Mouse (Mus musculus): Measurements from ENCODE around the gene Dnajc8.
A peak's percentile ranks its signal among the peaks of the same experiment; 100 is the strongest.
"Not testable (repeated sequence)": the region's sequence is repeated elsewhere in the genome, so short reads cannot be mapped to it uniquely, and the experiment has no call there.

Gene Dnajc8

GRCm38 (mm10) chr4:132515369-132516155 is 19.8 kb upstream of the Dnajc8 start:
- DNase-seq (ENCODE audit: low spot score in 2 of 2), result peak; percentile 94 to 97

DNA sequence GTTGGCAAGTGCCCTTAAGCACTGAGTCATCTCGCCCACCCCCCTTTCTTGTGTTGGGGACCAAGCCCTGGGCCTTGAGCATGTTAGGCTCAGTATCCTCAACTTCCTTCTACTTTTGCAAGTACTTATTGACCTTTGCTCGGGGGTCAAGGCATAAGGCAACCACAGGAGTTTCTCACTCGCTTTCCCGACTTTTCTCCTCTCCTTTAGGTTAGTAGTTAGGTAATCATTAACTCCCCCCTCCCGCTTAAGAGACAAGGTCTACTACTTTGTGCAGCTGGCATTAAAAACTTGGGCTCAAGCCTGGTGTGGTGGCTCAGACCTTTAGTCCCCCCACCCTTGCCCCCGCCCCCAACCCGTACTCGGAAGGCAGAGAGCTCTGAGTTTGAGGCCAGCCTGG is 17.3 kb upstream of the Dnajc8 start:
- DNase-seq (ENCODE audit: low spot score in 2 of 2), result no peak

- no peak for DNase-seq (ENCODE audit: low spot score in 2 of 2)
Observed at GRCm38 (mm10) chr4:132519188-132519587, 16.2 kb upstream of the Dnajc8 start.

- no peak for DNase-seq (ENCODE audit: low spot score in 2 of 2)
Observed at GRCm38 (mm10) chr4:132524321-132524741, 11.0 kb upstream of the Dnajc8 start.

DNA sequence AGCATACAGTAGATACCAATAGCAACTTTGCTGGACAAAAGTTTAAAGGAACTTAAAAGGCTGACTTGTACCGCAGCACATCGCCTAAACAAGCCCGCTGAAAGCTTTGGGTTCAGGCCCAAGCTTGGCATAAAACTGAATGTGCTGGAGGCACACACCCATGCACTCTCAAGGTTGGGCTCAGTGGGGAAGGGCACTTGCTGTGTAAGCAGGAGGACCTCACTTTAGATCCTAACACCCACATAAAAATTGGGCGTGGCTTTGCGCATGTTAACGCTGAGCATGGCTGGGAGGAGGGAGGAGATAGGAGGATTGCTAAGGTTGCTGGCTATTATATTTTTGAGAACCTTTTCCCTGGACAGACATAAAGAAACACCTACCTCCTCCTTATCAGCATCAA is 10.5 kb upstream of the Dnajc8 start:
- DNase-seq (ENCODE audit: low spot score in 2 of 2), result no peak

DNA sequence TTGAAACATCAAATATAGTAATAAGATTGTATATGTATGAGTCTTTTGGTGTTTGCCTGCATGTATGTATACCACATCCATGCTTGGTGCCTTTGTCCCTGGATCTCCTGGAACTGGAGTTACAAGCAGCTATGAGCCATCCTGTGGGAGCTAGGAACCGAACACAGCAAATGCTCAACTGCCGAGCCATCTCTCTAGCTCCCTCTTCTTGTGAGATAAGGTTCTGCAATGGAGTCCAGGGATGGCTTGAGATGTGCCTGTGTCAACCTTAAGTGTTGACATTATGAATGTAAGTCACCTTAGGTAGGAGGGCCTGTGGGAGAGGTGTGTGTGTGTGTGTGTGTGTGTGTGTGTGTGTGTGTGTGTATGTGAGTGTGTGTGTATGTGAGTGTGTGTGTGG is 8.7 kb upstream of the Dnajc8 start:
- DNase-seq (ENCODE audit: low spot score in 2 of 2), result no peak

GRCm38 (mm10) chr4:132527917-132528522 is 7.3 kb upstream of the Dnajc8 start:
- DNase-seq (ENCODE audit: low spot score in 2 of 2), result no peak

- no peak for DNase-seq (ENCODE audit: low spot score in 2 of 2)
Observed at GRCm38 (mm10) chr4:132529344-132529743, 6.0 kb upstream of the Dnajc8 start.

DNA sequence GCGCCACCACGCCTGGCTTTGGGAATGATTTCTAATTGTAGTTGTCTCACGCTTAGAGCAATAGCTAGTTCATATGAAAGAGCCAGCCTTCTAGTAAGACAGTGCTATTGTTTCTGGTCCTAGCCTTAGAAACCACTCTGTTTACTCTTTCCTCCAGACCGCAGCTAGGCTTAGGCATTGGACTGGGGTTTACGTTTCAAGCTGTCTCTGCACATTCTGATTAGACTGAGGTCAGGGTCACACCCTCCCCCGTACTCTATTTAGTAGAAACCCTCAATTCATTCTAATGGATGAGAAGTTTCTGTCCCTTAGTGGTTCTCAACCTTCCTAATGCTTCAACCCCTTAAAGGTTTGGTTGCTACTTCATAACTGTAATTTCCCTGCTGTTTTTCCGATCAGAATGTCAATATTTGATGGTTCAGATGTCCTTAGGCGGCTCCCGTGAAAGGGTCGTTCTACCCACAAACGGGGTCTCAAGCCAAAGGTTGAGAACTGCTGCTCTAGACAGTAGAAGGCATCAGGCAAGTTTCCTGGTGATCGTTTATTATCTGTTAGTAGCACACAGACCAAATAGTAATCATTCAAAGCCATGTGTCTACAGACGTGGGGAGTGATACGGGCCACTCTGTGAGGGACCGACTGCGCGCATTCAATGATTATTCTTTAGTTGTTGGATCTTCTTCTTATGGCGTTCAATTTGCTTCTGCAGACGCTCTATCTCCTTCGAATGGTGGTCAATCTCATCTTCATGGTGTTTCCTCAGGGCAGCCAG is 5.1 kb upstream of the Dnajc8 start:
- DNase-seq (ENCODE audit: low spot score in 2 of 2), result no peak

- peak; percentile 45 to 56 for DNase-seq (ENCODE audit: low spot score in 2 of 2)
Observed at GRCm38 (mm10) chr4:132532496-132532895, 2.9 kb upstream of the Dnajc8 start.

GRCm38 (mm10) chr4:132532981-132533916 is 2.1 kb upstream of the Dnajc8 start, which contains the start of gene Atpif1:
Gene Atpif1, minus strand, starts transcription at chr4:132533659.
- DNase-seq (ENCODE audit: low spot score in 2 of 2), result peak; percentile 82 to 87

DNA sequence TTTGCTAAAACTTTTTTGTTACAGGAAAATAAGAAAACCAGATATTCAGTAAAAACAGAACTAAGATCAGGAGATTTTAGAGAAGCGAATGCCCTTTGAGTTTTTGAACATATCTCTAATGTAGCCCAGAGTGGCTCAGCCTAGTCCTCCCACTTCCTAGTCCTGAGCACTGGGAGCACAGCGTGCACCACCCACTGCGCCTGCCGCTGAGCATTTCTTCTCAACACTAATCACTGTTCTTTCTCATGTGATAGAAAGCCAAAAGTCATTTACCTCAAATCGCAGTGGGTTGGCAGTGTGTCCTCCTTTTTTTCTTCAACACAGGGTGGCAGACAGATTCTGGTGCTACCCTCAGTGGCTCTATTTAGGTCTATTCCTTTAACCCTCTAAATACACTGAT is 4.1 kb downstream of the Dnajc8 start:
- no peak for DNase-seq (ENCODE audit: low spot score in 2 of 2)

GRCm38 (mm10) chr4:132541413-132541812 is 6.1 kb downstream of the Dnajc8 start:
- DNase-seq (ENCODE audit: low spot score in 2 of 2), result no peak

- no peak for DNase-seq (ENCODE audit: low spot score in 2 of 2)
Observed at GRCm38 (mm10) chr4:132542724-132543123, 7.4 kb downstream of the Dnajc8 start.

GRCm38 (mm10) chr4:132545851-132546250 is 10.5 kb downstream of the Dnajc8 start:
- peak; percentile 38 to 70 for DNase-seq (ENCODE audit: low spot score in 2 of 2)

- no peak for DNase-seq (ENCODE audit: low spot score in 2 of 2)
Observed at GRCm38 (mm10) chr4:132554221-132554620, 18.9 kb downstream of the Dnajc8 start.

- DNase-seq (ENCODE audit: low spot score in 2 of 2), result no peak
Observed at GRCm38 (mm10) chr4:132554653-132555052, 19.3 kb downstream of the Dnajc8 start.

DNA sequence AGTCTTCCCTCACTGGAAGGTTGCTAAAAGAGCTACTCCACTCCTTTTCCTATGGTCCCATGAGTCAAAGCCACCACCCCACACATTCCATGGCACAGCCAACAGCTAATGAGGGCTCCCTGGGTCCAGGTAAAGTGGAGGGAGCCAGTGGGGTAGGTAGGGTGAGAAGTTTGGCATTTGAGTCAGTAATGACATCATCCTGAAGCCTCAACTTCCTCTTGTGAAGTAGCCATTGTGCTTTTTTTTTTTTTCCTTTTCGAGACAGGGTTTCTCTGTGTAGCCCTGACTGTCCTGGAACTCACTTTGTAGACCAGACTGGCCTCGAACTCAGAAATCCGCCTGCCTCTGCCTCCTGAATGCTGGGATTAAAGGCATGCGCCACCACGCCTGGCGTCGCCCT is 20.2 kb downstream of the Dnajc8 start:
- not testable (repeated sequence) for DNase-seq (ENCODE audit: low spot score in 2 of 2)

DNA sequence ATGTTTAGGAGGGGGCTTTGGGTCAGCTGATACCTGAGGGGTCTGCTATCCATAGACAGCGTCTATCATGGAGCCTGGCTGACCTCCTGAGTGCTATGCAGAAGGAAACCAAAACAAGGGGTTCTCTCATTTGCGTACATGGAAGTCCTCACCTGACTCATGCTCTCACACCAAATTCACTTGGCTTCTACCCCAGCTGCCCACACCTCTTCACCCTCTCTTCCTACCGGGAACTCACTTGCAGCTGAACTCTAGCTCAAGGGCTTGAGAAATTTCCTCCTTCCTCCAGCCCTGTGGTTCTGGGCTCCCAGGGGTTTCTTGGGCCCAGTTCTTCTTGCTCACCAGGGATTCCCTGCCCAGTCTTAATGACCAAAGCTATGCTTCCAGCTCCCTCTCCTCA is 27.9 kb downstream of the Dnajc8 start:
- no peak for DNase-seq (ENCODE audit: low spot score in 2 of 2)

DNA sequence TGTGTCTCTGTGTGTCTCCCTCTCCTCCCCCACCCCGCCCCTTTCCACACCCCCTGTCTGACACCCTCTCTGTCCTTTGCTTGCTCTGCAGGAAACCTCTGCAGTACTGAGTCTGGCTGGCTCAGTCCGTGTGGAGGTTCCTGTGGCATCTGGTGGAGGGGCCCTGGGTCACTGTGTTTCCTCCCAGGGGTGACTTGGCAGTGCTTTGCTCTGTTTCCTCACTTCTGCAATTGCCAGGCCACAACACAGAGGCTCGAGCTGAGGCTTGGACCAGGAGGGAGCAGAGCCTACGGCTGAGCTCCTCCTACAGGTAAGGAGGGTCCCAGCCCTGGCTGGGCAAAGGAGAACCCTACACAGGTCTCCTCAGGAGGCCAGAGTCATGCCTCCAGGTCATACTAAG is 28.6 kb downstream of the Dnajc8 start, which contains the start of gene Ptafr:
Gene Ptafr, plus strand, starts transcription at position 103 of the 400 bp plus-strand sequence.
- peak; percentile 28 to 76 for DNase-seq (ENCODE audit: low spot score in 2 of 2)

GRCm38 (mm10) chr4:132565089-132565747 is 29.9 kb downstream of the Dnajc8 start:
- no peak for DNase-seq (ENCODE audit: low spot score in 2 of 2)
